Mouse (Mus musculus): ENCODE measurements around the gene Manba.

DNA sequence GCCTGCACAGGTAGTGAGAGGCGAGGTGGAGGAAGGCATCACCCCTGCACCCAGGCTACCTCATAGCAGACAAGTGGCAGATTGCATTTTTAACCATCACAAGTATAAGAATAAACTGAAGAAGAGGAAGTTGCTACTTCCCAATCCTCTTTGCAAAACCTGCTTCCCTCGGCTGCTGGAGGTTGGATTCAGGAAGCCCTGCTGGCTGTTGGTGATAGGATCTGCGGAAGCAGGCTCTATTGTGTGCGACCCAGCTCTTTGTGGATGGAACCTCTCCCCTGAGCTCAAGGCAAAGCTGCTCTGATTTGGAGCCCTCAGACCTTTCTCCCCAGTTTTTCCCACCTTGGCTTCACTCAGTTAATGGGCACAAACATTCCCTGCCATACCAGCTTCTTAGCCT, 111.6 kb downstream of the Manba start:
- no peak for TF ChIP-seq CTCF (IDR thresholded peaks at IDR 0.05; ENCODE audit: extremely low read depth, insufficient read depth, low read length)
- TF ChIP-seq POLR2A (IDR thresholded peaks at IDR 0.05; ENCODE audit: extremely low read depth, insufficient read depth, low read length): no peak
